Mouse (Mus musculus): ENCODE measurements around the gene Atraid.

GRCm38 (mm10) chr5:31086606-31087005, 38.5 kb downstream of the Atraid start:
- no peak for TF ChIP-seq CTCF (IDR thresholded peaks at IDR 0.05; ENCODE audit: low read depth)
- TF ChIP-seq EP300 (IDR thresholded peaks at IDR 0.05; ENCODE audit: low read depth): no peak
